Mouse (Mus musculus) gastrocnemius, postnatal 4 days (tissue): ENCODE results near the gene Arhgap23. TPM values are rescaled to one million over a fixed set of nuclear protein-coding genes. Genes with fewer than 3 reads are reported as not detected.

Experiments used
- DNase-seq, 2 experiments: peaks; one replicate each; pipeline ENCODE4 v3.0.0; 2021 to 2022; ENCODE audit warnings: low spot score in 2 of 2, mixed read lengths in 2 of 2
- total RNA-seq, 2 experiments: library from RNA; stranded (reverse); gene quantifications; 2 replicates each; pipeline ENCODE4 v1.2.3; 2021

The Arhgap23 gene
- total RNA-seq, 2 experiments from 2014 or later: 29.9 to 30.9 TPM

DNA sequence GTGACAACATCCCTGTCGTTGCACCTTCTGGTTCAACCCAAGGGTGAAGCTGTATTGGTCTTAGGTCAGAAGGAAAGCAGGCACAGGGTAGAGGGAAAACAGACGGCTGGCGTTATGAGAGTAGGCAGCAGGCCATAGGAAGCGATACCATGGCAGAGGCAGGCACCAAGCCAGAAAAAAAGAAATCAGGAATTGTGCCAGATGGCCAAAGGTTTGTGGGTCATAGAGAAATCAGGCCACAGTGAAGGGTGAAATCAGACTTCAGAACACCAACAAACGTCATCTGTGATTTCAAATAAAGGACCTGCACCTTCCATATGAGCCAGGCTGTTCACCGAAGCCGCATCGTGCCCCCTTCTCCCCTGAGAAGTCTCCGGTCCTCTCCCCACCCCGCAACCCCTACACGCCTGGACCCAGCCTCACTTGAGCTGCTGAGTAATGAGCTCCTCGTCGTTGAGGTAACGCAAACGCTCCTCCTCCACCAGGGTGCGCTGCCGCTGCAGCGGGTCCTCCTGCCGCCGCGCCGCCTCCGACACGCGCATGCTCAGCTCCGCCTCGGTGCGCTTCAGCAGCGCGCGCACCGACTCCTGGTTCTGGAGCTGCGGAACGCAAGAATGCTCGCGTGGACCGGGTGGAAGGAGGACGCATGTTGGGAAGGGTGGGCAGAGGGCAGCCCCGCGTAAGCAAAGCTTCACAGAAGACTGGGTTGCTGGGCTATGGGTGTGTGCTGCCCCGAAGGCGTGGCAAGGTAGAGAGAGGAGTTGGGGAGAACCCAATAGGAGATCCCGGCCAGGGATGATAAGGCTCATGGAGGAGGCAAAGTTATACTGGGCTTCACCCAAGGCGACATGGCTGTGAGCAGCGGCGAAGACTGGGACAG is 116.3 kb downstream of the Arhgap23 start:
- DNase-seq: peak; percentile 77 to 91

DNA sequence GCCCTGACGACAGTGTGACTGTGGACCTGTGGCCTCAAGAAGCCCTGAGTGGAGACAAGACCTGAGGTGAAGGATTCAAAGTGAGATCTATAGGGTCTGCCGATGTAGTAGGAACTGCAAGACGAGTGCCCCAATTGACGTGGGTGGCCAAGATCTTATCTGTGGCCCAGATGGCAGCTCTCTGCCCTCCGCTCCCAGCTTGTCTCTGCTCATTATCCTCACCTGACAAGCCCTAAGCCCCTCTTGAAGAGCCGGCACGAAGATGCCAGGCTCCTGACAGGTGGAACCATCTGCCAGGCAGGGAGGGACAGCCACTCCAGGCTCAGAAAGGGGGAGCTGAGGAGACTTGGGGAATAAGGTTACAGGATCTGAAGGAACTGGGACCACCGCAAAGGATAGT is 117.0 kb downstream of the Arhgap23 start:
- DNase-seq: no peak

DNA sequence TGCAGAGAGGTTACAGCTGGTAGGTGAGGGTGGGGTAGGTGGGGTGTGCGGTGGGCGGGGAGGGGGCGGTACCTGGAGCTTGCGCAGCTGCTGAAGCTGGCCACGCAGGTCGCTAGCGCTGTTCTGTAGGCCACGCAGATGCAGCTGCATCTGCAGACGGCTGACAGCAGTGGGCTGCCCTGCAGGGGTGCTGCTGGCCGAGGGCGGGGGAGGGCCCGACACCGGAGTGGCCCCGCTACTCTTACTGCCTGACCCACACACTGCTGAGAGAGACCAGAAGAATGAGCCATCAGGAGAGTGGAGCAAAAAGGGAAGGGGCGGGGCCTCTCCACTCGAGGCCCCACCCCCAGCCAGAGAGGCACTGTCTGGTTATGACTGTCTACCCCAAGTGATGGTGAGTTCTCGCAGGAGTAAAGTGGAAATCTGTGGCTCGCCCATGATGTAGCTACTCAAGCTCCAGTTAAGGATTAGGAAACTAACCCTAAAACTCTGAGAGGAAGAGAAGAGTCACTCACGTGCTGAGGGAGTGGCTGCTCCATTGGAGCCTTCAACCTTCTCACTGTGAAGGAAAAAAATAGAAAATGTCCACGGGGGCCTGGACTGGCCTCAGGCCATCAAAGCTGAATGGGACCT is 117.7 kb downstream of the Arhgap23 start:
- DNase-seq: no peak

DNA sequence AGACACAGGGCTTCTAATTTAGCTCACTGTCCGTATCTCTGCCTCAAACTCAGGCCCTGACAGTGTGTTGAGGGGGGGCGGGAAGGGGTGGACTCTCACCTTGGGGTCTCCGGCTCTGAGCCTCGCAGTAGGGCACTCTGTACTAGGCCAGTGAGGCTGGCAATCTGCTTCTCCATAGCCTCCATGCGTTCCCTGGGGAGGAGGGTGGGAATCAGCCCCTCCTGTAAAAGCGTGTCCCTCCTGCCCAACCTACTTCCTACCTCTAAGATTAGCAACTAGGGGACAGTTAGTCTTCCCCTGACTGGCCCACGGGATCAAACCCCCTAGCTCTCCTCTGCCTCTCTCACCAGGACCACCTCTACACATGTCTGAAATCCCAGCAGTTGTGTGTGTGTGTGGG is 118.3 kb downstream of the Arhgap23 start:
- no peak for DNase-seq

DNA sequence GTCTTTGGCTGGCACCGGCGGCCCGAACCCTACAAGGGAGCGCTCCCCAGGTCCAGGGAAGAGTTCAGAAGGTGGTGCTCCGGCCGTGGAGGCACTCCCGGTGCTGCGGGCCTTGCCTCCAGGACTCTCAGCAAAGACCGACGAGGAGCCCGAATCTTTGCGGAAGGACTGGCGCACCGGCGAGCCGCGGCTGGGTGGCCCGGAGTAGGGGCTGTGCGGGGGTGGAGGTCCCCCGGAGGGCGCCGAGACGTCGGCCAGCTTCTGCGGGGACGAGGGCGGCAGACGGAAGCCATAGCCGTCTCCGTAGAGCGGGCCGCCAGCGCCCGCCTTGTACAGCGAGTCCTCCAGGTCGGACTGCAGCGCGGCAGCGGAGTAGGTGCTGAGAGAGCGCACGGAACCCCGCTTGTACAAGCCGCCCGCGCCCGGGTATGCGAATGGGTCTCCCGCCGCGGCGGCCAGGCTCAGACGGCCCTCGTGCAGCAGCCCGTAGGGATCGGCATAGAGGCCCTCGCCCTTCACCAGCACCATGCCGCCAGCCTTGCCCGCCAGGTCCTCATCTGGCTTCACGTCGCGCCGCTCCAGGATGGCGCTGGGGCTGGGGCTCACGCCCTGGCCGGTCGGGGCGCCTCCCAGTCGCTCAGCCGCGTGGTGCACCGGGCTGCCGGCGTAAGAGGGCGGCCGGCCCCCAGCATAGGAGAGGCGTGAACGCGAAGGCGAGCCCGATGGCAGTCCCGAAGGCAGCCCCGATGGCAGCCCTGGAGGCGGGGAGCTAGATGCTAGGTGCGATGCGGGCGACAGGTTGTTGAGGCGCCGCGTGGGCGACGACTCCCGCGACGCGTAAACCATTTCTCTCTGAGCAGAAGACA is 119.3 kb downstream of the Arhgap23 start:
- no peak for DNase-seq

DNA sequence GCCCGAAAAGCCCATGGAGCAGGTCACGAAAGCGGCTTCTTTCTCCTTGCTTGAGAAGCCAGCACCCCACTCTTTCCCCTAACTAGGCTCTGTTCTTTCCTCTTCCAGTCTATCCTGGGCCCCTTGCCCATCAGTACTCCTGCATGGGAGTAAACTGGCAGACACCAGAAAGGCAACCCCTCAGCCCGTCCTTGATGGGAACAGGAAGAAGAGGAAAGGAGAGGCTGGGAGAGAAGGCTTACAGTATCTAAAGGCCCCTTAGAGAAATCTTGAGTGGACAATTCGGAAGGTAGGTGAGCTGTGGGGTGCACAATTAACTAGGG is 119.9 kb downstream of the Arhgap23 start:
- DNase-seq: no peak

DNA sequence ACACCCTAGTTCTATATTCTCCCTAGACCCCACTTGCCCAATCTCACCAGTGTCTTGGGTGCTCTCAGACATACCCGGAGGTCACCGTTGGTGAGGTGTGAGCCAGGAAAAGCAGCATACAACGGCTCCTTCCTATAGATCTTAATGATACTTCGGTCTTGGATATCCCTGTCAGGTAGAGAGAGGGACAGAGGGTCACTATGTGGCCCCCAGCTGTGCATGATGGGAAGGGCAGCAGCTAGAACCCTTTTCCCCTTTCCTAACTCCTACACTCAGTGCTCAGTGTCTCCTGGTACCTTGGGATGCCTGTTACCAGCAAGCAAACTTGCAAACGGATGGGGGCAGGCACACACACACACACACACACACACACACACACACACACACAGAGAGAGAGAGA is 120.3 kb downstream of the Arhgap23 start:
- DNase-seq: no peak

DNA sequence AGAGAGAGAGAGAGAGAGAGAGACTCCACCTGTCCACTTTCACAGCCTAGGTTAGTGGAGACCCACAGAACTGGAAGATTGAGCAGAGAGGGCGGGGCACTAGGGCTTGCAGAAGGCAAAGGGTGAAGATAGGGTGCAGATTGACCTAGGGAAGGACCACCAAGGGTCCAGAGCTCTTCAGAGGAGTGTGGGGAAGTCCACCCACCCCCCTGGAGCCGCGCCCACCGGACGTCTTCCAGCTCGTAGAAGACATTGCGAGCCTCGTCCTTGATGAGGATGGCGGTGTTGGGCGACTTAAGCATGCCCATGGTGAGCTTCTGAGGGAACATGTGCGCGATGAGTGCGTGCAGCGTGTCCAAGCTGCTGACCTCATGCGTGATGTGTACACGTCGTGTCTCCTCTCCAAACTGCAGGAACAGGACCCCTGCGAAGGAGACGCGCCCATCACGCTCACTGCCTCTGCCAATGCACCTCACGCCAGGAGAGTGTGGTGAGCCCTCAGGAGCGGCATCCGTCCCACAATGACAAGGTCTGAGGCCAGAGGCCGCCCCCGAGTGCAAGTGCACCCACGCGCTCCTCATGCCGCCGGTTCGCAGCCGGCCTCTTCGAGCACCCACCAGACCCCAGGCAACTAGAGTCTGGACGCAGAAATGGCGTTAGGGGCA is 120.9 kb downstream of the Arhgap23 start:
- no peak for DNase-seq

DNA sequence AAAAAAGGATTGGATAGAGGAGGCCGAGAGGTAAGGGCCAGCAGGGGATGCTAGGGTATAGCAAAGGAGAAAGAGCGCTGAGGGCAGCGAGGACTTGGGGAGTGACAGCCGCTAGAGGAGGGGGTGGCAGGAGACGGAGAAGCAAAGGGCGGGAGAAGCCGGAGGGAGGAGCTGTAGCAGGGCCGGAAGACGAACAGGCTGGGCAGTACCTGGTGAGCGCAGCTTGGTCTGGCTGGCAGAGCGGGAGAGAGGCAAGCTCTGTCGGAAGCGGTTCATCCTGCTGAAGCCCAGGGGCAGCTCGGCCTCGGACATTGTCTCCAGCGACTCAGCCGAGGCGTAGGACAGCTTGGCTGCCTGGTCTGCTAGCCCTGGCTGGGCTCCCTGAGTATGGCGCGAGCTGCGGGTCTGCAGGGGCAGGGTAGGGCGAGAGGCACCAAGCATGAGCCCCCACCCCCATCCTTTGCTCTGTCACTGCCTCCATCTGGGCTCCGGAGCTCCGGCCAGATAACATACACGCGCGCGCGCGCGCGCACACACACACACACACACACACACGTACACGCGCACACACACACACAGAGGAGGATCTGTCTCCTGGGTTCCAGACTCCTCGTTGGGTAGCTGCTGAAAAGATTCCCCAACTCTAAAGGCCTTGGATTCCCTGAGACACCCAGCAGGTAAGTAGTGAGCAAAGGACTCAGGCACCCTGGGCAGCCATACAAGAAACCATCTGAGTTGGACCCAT is 121.7 kb downstream of the Arhgap23 start:
- no peak for DNase-seq

DNA sequence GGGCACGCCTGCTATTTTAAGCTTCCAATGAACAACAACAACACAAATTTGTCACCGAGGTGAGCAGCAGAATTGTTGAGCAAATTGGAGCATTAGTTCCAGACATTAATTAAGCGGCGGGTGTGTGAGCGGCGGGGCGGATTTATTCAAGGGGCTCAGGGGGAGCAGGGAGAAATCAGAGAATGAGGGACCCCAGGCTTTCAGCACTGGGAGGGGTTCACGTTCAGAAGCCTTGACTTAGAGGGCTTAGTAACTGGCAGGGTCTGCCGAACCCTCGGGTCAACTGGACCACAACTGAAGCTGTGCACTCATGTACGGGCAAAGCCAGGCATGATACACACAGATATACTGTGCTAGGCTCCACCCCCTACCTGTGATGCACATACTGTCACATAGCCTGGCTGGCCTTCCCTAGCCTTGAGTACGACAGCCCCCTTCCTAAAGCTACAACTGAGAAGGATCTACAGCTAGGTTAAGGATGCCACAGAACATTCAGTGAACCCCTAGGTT is 122.3 kb downstream of the Arhgap23 start:
- no peak for DNase-seq

DNA sequence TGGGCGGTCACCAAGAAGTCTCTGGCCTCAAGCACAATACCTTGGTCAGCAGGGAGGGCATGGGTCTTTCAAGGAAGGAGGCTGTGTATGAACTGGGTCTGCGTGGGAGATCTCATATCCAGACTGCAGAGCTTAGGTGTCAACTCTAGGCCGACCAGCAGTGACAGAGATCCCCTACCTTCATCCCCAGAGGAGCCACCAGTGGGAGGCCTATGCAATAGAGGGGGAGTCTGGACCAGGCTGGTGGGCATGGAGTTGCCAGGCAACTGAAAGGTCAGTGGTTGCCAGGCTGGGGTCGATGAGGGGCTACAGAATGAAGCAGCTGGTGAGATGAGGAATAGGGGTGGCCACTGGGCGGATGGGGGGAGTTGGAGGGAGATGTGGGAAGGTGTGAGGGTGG is 124.3 kb downstream of the Arhgap23 start:
- no peak for DNase-seq

DNA sequence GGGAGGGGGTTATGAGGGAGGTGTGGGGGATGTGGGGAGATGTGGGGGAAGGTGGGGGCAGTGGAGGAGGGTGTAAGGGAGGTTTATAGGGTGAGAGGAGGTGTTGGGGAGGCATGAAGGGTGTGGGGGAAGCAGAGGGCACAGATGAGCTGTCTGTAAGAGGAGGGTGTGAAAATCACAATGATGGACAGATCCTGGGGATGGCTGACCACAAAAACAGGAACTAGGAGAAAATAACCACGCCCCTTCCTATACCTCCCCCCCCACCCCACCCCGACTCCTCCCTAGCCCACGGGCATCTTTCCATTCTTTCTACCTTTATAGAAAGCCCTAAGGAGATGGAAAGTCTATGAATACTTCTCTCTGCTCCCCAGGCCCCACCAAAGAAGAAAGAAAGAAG is 124.8 kb downstream of the Arhgap23 start:
- no peak for DNase-seq

DNA sequence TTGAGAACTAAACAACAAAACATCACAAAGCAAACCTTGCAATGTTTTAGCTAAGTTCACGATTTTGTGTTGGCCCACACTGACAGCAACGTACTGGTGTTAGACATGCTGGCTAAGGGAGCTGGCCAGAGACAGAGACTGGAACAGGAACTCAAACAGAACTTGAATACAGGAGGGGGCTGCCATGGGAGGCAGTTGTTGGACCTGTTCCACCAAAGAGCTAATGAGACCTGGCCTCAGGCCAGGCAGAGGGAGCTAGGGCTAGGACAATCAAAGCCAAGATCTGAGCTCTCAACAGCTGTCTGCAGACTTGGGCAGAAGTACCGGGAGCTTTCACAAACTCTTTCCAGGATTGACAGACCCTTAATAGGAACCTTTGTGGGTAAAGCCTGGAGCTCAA is 125.3 kb downstream of the Arhgap23 start:
- DNase-seq: no peak

DNA sequence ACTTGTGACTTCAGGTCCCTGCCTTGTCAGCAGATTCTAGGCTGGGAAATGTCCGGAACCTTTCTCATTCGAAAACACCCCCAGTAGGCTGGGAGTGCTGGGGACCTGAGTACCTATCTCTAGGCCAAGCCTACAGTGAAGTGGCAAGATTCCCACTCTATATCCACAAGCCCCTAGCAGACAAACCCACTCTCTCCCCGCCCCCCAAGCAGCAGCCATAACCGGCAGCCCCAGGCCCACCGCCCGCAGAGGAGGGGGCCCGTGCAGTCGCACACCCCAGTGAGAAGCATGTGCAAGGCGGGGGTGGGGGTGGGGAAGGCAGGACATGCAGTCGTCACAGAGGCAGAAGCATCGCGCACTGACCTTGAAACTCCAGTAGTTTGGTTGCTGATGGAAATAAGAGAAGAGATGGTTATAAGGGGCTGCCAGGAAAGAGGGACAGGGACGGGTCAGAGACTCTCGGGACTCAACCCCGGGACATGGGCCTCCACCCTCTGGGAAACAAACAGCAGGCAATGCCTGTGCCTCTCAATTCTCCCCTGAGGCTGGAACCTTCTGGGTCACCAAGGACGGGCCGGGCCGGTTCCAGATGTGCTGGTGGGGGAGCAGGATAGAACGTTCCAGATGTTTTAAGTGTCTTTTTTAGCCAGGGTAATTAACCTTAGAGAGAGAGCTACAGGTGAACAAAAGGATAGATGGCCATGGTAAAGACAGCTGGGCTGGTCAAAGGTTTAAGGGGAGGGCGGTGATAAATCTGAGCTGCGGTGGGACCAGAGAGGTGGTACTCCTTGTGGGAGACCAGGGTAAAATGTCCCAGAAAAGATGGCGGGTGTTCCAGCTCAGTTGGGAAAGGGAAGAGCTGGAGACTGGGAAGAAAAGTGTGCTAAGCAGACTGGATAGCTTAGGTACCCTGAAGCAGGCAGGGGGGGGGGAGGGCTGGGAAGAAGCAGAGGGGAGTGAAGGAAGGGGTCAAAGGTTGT is 127.1 kb downstream of the Arhgap23 start:
- DNase-seq: no peak

DNA sequence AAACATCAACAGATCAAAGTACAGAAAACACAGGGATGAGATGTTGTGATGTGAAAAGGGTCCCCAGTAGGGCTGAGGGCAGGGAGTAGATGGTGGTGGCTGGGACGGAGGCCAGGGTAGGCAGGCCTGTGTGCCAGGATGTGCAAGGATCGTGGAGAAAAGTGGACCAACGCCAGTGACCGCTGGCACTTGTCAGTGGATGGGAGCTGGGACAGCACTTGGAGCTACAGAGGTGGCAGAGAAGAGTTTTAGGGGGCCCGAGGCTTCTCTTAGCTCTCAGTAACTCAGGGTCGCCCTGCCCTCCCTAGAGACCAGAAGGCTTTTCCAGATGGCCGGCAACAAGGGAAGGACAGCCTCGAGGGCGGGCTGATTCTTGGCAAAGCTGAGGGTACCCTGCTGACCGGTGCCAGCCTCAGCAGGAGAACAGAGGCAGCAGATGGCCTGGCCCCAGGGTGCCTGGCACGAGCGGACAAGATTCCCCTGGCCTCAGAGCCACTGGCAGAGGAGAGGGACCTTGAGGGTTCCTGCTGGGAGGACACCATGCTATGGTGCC is 127.9 kb downstream of the Arhgap23 start:
- DNase-seq: peak in 1 of 2 experiments; percentile 42

DNA sequence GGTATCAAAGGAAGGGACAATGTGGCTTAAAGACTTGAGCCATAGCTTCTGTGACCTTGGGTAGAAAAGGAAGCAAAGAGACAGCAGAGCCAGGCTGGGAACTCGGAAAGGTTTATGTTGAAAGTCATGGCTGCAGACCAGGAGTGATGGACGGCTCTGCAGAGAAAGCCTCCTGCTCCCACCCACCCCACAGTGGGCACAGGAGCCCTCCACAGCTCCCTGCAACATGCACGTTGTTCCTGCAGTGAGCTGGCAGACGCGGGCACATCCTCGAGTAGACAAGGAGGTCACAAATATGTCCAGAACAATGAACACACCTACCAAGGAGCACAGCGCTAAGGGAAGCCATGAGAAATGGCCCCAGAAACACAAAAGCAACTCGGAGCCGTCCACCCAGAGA is 128.6 kb downstream of the Arhgap23 start:
- no peak for DNase-seq

DNA sequence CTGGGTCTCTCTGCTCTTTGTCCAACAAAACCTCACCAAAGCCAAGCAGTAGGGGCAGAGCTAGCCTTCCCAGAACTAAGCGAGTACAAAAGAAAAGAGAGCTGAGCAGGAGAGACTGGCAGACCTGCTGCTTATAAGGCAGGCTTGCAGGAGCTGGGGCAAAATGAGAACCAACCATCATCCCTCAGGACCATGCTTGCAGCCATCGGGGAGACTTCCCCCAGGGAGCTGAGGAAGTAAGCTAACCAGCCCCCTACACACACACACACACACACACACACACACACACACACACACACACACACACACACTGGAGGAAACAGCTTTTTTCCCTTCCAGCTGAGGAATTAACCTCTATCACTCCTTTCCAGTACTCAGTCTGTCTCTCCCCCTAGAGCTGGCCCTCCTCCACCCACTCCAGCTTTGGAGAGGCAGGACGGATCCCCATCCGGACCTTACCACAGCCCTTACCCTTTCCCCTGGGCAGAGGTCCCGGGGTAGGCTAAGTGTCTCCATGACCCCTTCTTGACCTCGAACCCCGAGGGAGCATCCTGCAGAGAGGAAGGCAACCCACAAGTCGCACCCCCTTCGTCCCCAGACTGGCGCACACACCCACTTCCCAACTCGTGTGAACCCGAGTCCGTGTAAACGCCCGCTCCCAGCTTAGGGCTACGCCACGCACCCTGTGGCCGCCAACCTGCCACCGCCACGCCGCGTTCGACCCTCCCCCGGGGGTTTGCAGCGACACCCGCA is 130.7 kb downstream of the Arhgap23 start:
- DNase-seq: no peak

DNA sequence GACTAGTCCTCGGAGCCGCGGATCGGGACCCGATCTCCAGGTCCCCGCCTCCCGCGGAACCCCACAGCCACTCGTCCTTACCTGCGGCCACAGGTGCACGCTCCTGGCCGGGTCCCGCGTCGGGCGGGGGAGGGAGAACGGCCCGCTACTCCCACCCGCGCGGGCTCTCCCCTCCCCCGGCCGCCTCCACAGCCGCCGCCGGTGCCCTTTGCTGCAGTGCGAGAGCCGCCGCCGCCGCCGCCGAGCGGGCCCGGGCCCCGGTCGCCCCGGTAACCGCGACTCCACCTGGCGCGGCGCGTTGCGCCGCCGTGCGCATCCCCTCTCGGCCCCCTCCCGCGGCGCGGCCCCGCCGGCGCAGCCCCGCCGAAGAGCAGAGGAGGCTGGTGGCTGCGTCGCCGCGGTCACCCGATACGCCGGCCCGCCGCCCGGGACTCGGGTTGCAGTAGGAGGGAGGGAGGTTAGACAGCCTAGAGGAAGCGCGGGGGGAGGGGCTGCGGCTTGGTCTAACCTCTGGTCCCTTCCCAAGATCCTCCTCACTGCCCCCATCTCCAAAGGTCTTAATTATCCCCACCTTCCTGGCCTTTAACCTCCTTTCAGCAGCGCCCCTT is 131.6 kb downstream of the Arhgap23 start:
- peak in 1 of 2 experiments; percentile 35 for DNase-seq
